Mouse (Mus musculus) stomach, embryonic 14.5 days (tissue): Measurements from ENCODE around the gene Nthl1. TPM values are rescaled to one million over a fixed set of nuclear protein-coding genes. Genes with fewer than 3 reads are reported as not detected.

Experiments used
- ATAC-seq: fragments of 200-750 bp; cut with Nextera tagmentation; 2 replicates; pipeline ENCODE4 v1.8.0; 2017; ENCODE audit warnings: low read depth, moderate TSS enrichment; ENCODE audit not compliant: insufficient number of reproducible peaks, insufficient read depth, low FRiP score
- H3K27ac ChIP-seq: fragments of 300-500 bp; sonication (generic); 2 replicates; pipeline ENCODE4 v1.5.1; 2014; ENCODE audit warnings: mild to moderate bottlenecking, low read length, moderate library complexity, mixed read lengths
- H3K27me3 ChIP-seq: fragments of 300-500 bp; sonication (generic); 2 replicates; pipeline ENCODE4 v1.6.1; 2014; ENCODE audit warnings: low read length, control low read depth, mixed read lengths; ENCODE audit not compliant: control insufficient read depth, insufficient read depth
- H3K36me3 ChIP-seq: fragments of 300-500 bp; sonication (generic); 2 replicates; pipeline ENCODE4 v1.6.1; 2014; ENCODE audit warnings: mild to moderate bottlenecking, control low read depth, low read length, moderate library complexity, mixed read lengths; ENCODE audit not compliant: control insufficient read depth, insufficient read depth
- H3K4me1 ChIP-seq: fragments of 300-500 bp; sonication (generic); 2 replicates; pipeline ENCODE4 v1.6.1; 2014; ENCODE audit warnings: low read length, control low read depth, mixed read lengths; ENCODE audit not compliant: control insufficient read depth, insufficient read depth
- H3K4me2 ChIP-seq: fragments of 300-500 bp; sonication (generic); replicated peaks from 2 replicates; pipeline ENCODE4 v1.6.1; 2014; ENCODE audit warnings: low read depth, low read length, control low read depth
- H3K4me3 ChIP-seq: fragments of 300-500 bp; sonication (generic); 2 replicates; pipeline ENCODE4 v1.5.1; 2014; ENCODE audit warnings: low read depth, low read length, control low read depth
- H3K9ac ChIP-seq: fragments of 300-500 bp; sonication (generic); replicated peaks from 2 replicates; pipeline ENCODE4 v1.6.1; 2014; ENCODE audit warnings: low read depth, mild to moderate bottlenecking, control low read depth, low read length, moderate library complexity, mixed read lengths
- H3K9me3 ChIP-seq: fragments of 300-500 bp; sonication (generic); 2 replicates; pipeline ENCODE4 v1.6.1; 2016; ENCODE audit warnings: low read depth, low read length, control low read depth; ENCODE audit not compliant: control insufficient read depth
- WGBS: fragments of 180-500 bp; shearing (Covaris S2); extraction: QIAGEN DNeasy Blood & Tissue Kit; methylation state at CpG from one replicate; pipeline ENCODE4 v1.1.7; 2014; 5-methylcytosine and 5-hydroxymethylcytosine counted together
- polyA plus RNA-seq: library from polyadenylated mRNA; unstranded; fragments of >200 nt; fragmentation: Nextera tagmentation; extraction: Ambion mirVana; gene quantifications from 2 replicates; pipeline ENCODE4 v1.2.1, GENCODE M21; 2014

Nthl1 gene
- polyA plus RNA-seq, 1 experiment from 2014 or later, result 18.1 TPM

DNA sequence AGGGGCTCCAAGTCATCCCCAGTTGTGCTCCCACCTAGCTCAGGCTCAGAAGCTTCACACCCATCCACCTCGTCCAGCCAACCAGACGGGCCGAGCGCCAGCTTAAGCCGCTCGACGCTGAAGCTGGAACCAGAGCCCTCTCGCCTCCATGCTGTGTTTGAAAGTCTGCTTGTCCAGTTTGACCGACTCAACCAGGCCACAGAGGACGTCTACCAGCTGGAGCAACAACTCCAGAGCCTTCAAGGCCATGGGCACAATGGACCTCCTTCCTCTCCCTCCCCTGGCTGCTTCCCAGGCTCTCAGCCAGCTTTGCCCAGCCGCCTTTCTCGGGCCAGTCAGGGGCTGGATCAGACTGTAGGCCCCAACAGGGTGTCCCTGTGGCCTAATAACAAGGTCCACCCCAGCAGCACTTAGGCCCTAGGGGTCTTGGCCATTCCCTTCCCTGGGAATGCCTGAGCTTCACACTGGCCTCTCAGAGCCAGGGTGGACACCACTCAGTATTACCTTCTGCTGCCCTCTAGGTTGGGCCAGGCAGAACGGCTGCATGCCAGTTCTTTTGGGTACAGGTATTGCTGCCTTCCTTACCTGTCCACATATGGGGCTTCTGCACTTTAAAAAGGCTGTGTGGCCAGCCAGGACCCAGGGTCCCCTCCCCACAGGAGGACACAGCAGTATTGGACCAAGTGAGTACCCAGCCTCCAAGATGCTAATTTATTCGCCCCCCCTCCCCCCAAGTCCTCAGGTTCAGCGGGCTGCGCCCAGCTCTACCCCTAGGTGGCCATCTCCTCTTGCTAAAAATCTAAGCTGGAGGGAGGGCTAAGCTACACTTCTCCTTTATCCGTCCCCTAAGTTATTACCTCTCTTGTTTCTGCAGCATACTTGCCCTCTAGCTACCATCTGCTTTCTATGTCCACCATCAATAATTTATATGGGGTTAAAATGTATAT, 37.1 kb upstream of the Nthl1 start:
- no peaks in the 10 kb centered on the region for H3K4me1 ChIP-seq
- no peak overlapping the region for H3K4me2 ChIP-seq
- H3K27me3 ChIP-seq, result no peaks in the 10 kb centered on the region
- H3K36me3 ChIP-seq, result peaks cover 77% of the 10 kb centered on the region
- ATAC-seq, result no peak
- H3K9me3 ChIP-seq, result no peaks in the 10 kb centered on the region
- 78% methylated on average over 17 of the region's 17 CpGs for WGBS
- no peak overlapping the region for H3K9ac ChIP-seq
- H3K4me3 ChIP-seq, result no peak overlapping the region
- H3K27ac ChIP-seq, result no peak overlapping the region

DNA sequence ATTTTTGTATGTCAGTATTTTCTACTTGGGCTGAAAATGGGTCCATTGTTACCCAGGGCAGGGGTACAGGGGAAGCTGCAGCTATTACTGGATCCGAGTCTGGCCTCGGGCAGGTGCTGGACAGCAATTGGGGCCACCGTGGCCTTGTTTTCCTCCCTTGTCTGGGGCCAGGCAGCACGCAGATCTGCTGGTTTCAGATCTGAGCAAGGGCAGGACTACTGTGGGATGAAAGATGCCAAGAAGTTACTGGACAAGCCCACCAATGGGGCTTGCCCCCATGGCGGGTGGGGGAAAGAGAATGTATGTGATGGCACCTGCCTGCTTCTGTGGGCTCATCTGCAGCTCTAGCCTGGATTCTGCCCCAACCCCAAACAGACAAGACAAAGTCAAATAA, 36.4 kb upstream of the Nthl1 start:
- no peak overlapping the region for H3K4me2 ChIP-seq
- H3K9ac ChIP-seq, result no peak overlapping the region
- no peaks in the 10 kb centered on the region for H3K4me1 ChIP-seq
- H3K9me3 ChIP-seq, result no peaks in the 10 kb centered on the region
- no peaks in the 10 kb centered on the region for H3K27me3 ChIP-seq
- no peak for ATAC-seq
- H3K36me3 ChIP-seq, result peaks cover 72% of the 10 kb centered on the region
- no peak overlapping the region for H3K4me3 ChIP-seq
- no peak overlapping the region for H3K27ac ChIP-seq
- WGBS, result 69% methylated on average over 5 of the region's 5 CpGs

DNA sequence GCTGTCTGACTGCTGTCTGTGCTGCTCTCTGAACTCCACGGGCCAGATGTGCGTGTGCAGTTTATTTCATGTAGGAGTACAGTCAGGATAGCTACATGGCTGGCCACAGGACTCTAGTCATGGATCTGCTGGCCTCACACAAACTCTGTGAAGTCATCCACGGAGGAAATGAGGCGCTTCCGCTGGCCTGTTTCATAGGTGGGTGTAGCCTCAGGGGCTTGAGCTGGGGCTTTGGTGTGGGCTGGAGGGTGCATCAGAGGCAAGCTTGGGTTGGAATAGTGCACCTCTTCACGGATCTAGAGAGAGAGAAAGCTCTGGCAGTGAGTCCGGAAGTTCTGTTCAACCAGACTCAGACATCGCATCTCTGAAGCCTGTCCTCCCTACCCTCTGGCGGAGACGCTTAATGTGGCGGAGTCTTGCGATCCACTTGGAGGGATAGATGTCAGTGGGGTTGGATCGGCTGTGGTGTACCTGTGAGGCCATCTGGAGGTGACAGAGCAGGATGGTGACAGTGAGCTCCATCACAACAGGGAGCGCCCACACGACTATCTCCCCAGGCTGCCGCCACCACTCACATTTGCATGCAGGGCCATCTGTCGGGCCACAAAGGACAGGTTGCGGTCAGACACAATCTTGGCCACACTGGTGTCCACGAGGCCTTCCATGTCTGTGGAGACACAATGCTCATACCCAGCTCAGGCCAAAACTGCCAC, 35.9 kb upstream of the Nthl1 start:
- H3K4me1 ChIP-seq, result no peaks in the 10 kb centered on the region
- ATAC-seq, result no peak
- no peak overlapping the region for H3K9ac ChIP-seq
- H3K4me2 ChIP-seq, result no peak overlapping the region
- no peaks in the 10 kb centered on the region for H3K9me3 ChIP-seq
- 90% methylated on average over 19 of the region's 19 CpGs for WGBS
- H3K27ac ChIP-seq, result no peak overlapping the region
- no peaks in the 10 kb centered on the region for H3K27me3 ChIP-seq
- peaks cover 69% of the 10 kb centered on the region for H3K36me3 ChIP-seq
- no peak overlapping the region for H3K4me3 ChIP-seq

DNA sequence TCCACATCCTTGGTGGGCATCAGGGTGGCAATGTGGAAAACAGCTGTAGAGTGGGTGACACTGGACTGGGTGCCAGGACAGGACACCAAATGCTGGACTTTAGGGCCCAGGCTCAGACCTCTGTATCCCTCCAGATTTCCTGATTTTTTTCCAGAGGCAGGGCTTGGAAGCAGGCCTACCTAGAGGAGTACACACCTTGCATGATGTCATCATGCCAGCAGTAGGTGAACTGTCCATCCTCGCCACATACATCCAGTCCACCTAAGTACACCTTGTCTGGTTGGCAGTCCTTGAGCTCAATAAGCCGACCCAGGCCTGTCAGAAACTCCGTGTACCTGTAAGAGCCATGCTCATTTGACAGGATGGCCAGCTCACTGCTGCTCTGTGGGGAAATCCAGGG, 34.5 kb upstream of the Nthl1 start:
- no peak for ATAC-seq
- H3K9me3 ChIP-seq, result no peaks in the 10 kb centered on the region
- H3K27ac ChIP-seq, result no peak overlapping the region
- H3K4me1 ChIP-seq, result no peaks in the 10 kb centered on the region
- WGBS, result 86% methylated on average over 3 of the region's 3 CpGs
- peaks cover 69% of the 10 kb centered on the region for H3K36me3 ChIP-seq
- H3K27me3 ChIP-seq, result no peaks in the 10 kb centered on the region
- no peak overlapping the region for H3K9ac ChIP-seq
- H3K4me2 ChIP-seq, result no peak overlapping the region
- H3K4me3 ChIP-seq, result no peak overlapping the region

DNA sequence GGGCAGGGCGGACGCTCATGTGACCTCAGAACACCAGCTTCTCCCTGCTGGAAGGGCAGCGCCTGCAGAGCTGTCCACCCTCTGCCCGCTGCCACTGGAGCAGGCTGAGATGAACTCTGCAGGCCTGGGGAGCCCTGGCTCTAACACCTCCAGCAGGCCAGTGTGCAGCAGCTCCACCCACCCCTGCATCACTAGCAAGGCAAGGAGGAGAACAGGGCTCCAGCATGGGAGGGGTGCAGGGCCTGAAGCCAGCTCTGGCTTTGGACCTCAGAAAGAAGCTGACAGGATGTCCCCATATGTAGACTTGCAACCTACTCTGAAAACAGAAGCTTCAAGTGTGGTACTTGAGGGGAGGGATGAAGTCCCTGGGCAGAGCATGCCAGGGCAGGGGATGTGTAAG, 32.0 kb upstream of the Nthl1 start:
- H3K27ac ChIP-seq, result no peak overlapping the region
- H3K4me1 ChIP-seq, result no peaks in the 10 kb centered on the region
- H3K4me2 ChIP-seq, result no peak overlapping the region
- no peaks in the 10 kb centered on the region for H3K27me3 ChIP-seq
- H3K9me3 ChIP-seq, result no peaks in the 10 kb centered on the region
- no peak overlapping the region for H3K9ac ChIP-seq
- peaks cover 55% of the 10 kb centered on the region for H3K36me3 ChIP-seq
- H3K4me3 ChIP-seq, result no peak overlapping the region
- 90% methylated on average over 4 of the region's 4 CpGs for WGBS
- ATAC-seq, result no peak

DNA sequence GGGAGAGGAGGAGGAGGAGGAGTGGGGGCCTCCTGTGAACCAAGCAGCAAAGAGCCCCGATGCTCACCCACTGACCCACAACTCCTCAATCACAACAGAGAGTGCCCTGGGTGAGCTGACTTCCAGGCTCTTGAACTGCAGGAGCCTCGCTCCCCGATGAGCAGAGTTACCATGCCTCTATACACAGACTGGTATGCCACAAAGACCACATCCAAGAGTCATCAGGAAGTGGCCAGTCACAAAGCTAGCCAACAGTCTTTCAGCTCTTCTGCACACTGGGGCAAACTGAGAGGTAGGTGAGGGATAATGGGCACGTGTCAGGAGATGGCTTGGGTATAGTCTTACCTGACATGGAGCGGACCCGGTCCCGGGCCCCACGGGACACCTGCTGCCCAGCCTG, 28.5 kb upstream of the Nthl1 start:
- no peaks in the 10 kb centered on the region for H3K27me3 ChIP-seq
- peaks cover 55% of the 10 kb centered on the region for H3K36me3 ChIP-seq
- no peak overlapping the region for H3K4me3 ChIP-seq
- ATAC-seq, result no peak
- H3K9me3 ChIP-seq, result no peaks in the 10 kb centered on the region
- no peak overlapping the region for H3K4me2 ChIP-seq
- no peak overlapping the region for H3K27ac ChIP-seq
- no peak overlapping the region for H3K9ac ChIP-seq
- 88% methylated on average over 8 of the region's 8 CpGs for WGBS
- H3K4me1 ChIP-seq, result no peaks in the 10 kb centered on the region

DNA sequence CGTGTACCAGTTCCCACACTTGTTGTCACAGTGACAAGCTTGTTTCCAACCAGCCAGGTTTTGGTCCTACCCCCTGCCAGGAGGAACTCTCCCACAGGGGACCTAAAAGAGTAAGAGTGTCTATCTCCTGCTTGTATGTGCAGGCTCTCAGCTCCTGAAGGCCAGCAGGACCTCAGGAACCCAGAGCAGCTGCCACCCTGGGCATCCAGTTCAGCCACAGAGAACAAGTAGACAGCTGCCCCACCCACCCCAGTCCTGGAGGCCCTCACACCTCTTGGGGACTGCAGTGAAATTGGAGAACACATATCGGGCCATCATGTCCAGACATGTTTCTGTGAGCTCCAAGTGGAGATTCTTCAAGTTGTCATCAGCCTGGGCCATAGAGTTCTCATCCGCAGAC, 27.9 kb upstream of the Nthl1 start:
- H3K27ac ChIP-seq, result no peak overlapping the region
- no peak overlapping the region for H3K4me3 ChIP-seq
- no peaks in the 10 kb centered on the region for H3K27me3 ChIP-seq
- no peak overlapping the region for H3K4me2 ChIP-seq
- 90% methylated on average over 3 of the region's 3 CpGs for WGBS
- no peak overlapping the region for H3K9ac ChIP-seq
- ATAC-seq, result no peak
- no peaks in the 10 kb centered on the region for H3K9me3 ChIP-seq
- H3K4me1 ChIP-seq, result no peaks in the 10 kb centered on the region
- H3K36me3 ChIP-seq, result peaks cover 53% of the 10 kb centered on the region

DNA sequence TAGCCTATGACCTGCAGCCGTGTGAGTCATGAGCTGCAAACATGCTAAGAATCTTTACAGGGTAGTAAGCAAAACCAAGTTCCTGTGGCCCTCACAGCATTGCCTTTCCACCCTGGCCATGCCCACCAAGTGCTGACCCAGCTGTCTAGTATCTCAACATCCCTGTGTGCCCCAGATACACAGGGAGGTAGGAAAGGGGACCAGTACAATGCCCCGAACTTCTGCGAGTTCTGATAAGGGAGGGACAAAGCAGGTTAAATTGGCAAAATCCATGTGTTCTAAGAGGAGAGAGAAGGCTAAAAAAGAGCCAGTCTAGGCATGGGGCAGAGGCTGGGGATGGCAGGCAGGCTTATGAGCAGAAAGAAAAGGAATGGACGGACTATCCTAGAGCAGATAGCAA, 24.1 kb upstream of the Nthl1 start:
- Histone ChIP-seq H3K9ac (no peak overlapping the region), H3K36me3 (peaks cover 39% of the 10 kb centered on the region), H3K9me3 (no peaks in the 10 kb centered on the region), H3K27me3 (no peaks in the 10 kb centered on the region), H3K4me1 (no peaks in the 10 kb centered on the region), H3K4me2 (no peak overlapping the region), H3K4me3 (no peak overlapping the region), H3K27ac (no peak overlapping the region)
- ATAC-seq, result no peak
- WGBS, result 86% methylated on average over 4 of the region's 4 CpGs
